Comparison of ENCODE assay signal across 9 mouse cellular contexts in the genomic region with DNA sequence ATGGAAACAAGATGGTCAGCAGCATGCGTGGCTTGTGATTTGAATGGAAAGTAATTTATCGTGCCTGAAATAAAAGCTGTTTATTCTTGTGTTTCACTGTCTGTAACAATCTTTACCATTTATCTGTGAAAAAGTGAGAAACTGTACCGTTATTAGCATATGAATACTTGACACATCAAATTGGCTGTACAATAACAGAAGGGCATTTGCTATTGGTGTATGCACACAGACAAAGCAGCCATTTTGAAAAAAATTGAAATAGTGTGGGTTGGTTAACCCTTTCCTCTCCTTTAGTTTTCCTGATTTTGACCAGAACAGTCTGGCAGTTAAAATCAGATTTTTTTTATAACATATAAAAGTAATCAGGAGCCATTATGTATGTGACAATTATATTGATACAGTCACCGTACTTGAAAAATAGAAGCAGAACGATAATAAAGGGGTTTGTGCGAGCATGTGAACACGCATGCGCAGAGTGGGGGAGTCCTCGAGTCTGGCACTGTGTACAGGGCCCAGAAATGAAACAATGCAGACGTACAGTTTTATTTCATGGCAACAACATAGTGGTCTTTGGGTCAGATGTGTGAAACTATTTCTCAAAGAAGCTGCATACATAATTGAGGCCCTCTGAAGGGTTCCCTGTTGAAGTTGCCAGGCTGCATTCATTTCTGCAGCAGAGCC.
A peak's percentile ranks its signal among the peaks of the same experiment; 100 is the strongest.
DNase-seq lines count a peak whose midpoint lies in the region; TF ChIP-seq lines count a peak whose summit lies in the region.
"Had no signal": no experiment of that assay in that cellular context is flagged by ENCODE, and none has a peak within 500 bp of the region (broad histone marks: within the 10 kb centered on the region; RNA-seq: fewer than 3 reads in every experiment).

No protein-coding gene starts in this region.

- peak overlapping the region; percentile 25; the same call in 1 of the 2 replicates for H3K4me3 ChIP-seq in cortical plate, adult 2 months (ENCODE audit: insufficient read depth, low read length)
- H3K4me3 ChIP-seq in hindbrain, embryonic 10.5 days = no peak overlapping the region
- H3K4me3 ChIP-seq in gastrocnemius, adult 2 months = no peak overlapping the region
- H3K4me3 ChIP-seq: limb, embryonic 15.5 days had no signal

- intact Hi-C loops in left cerebral cortex, postnatal 36 days (cut with DNase I) = loop anchor here (2.0 to 5.0 kb wide), 4 partner anchors 76 to 768 kb away; a partner anchor contains a TSS
- intact Hi-C loops in gastrocnemius, adult 2 months (cut with DNase I) = no loop called here

- H3K27me3 ChIP-seq in hindbrain, embryonic 10.5 days (ENCODE audit: insufficient read depth, poor library complexity, severe bottlenecking) = no peaks in the 10 kb centered on the region
- H3K27me3 ChIP-seq: limb, embryonic 15.5 days had no signal

- no peak for TF ChIP-seq POLR2A in cortical plate, adult 2 months (IDR thresholded peaks at IDR 0.05; ENCODE audit: extremely low read depth, insufficient read depth, low read length)

- TF ChIP-seq CTCF in cortical plate, adult 2 months (IDR thresholded peaks at IDR 0.05; ENCODE audit: extremely low read depth, insufficient read depth, low read length) = no peak
- TF ChIP-seq CTCF in gastrocnemius, adult 2 months (IDR thresholded peaks at IDR 0.05) = no peak

- H3K36me3 ChIP-seq in hindbrain, embryonic 10.5 days = no peaks in the 10 kb centered on the region
- H3K36me3 ChIP-seq: limb, embryonic 15.5 days had no signal

- peak overlapping the region; percentile 15 for H3K27ac ChIP-seq in cortical plate, adult 2 months (ENCODE audit: insufficient read depth, low read length)
- H3K27ac ChIP-seq in hindbrain, embryonic 10.5 days = peak overlapping the region; percentile 81
- H3K27ac ChIP-seq in gastrocnemius, adult 2 months = no peak overlapping the region
- H3K27ac ChIP-seq: limb, embryonic 15.5 days; stomach, postnatal 0 days had no signal

- no peaks in the 10 kb centered on the region; the same call in 1 of the 2 replicates for H3K4me1 ChIP-seq in cortical plate, adult 2 months (ENCODE audit: control insufficient read depth, insufficient read depth, low read length)
- H3K4me1 ChIP-seq in hindbrain, embryonic 10.5 days (replicated peaks) = peaks cover 22% of the 10 kb centered on the region
- H3K4me1 ChIP-seq: limb, embryonic 15.5 days had no signal

- H3K9me3 ChIP-seq in hindbrain, embryonic 10.5 days = no peaks in the 10 kb centered on the region
- H3K9me3 ChIP-seq: limb, embryonic 15.5 days had no signal

- DNase-seq in hindbrain, embryonic 10.5 days (ENCODE audit: low spot score) = no peak
- peak; percentile 10 to 24 for DNase-seq in left cerebral cortex, postnatal 36 days (ENCODE audit: low spot score in 2 of 2)
- peak; percentile 75 to 81 for DNase-seq in right cerebral cortex, postnatal 10 days (ENCODE audit: low spot score in 2 of 2)
- DNase-seq in ovary, postnatal 14 days (ENCODE audit: low spot score) = no peak
- DNase-seq in gastrocnemius, adult 2 months = no peak
- DNase-seq in embryo, embryonic 10.5 days (ENCODE audit: low spot score) = no peak

- 73% methylated on average over 10 of the region's 10 CpGs for WGBS in hindbrain, embryonic 10.5 days

Comparison
In these comparisons a context has a peak if more than half of its experiments do, and no peak if none do; other contexts are left out.
1. DNase-seq: peak in left cerebral cortex, postnatal 36 days (2 of 2) and right cerebral cortex, postnatal 10 days (2 of 2); none in hindbrain, embryonic 10.5 days (single experiment), ovary, postnatal 14 days (single experiment), gastrocnemius, adult 2 months (single experiment) and embryo, embryonic 10.5 days (single experiment).